Mouse (Mus musculus) adrenal gland, adult (tissue): ENCODE results near the gene Ccr10.
"Not testable (repeated sequence)": the region's sequence is repeated elsewhere in the genome, so short reads cannot be mapped to it uniquely, and the experiment has no call there.

Experiments used
- DNase-seq, 2 experiments: peaks; one replicate each; pipeline ENCODE4 v3.0.0; 2022 to 2023; ENCODE audit warnings: low spot score in 1 of 2; ENCODE audit not compliant: inconsistent age in 2 of 2

The Ccr10 gene

GRCm38 (mm10) chr11:101173112-101173511 lies 2.1 kb downstream of the Ccr10 start:
- peak; percentile 62 to 77 for DNase-seq

GRCm38 (mm10) chr11:101172434-101172815 lies 2.8 kb downstream of the Ccr10 start:
- DNase-seq = no peak

- peak; percentile 84 to 94 for DNase-seq
Measured at GRCm38 (mm10) chr11:101171721-101172433, 3.4 kb downstream of the Ccr10 start.

- peak; percentile 97 to 98 for DNase-seq
Measured at GRCm38 (mm10) chr11:101170811-101171610, 4.2 kb downstream of the Ccr10 start, which contains the start of gene Plekhh3. Plekhh3 (minus strand) TSS chr11:101171351.

- peak; percentile 72 to 91 for DNase-seq
Measured at GRCm38 (mm10) chr11:101170354-101170810, 4.9 kb downstream of the Ccr10 start, which contains the start of gene Cntnap1. Cntnap1 (plus strand) TSS chr11:101170523.

GRCm38 (mm10) chr11:101169301-101170107 lies 5.7 kb downstream of the Ccr10 start:
- DNase-seq = peak in 1 of 2 experiments; percentile 64

GRCm38 (mm10) chr11:101168301-101168980 lies 6.8 kb downstream of the Ccr10 start:
- DNase-seq = peak; percentile 65 to 86

- DNase-seq = peak in 1 of 2 experiments; percentile 51
Measured at GRCm38 (mm10) chr11:101167963-101168300, 7.3 kb downstream of the Ccr10 start.

- DNase-seq = no peak
Measured at GRCm38 (mm10) chr11:101167211-101167962, 7.9 kb downstream of the Ccr10 start.

- no peak for DNase-seq
Measured at GRCm38 (mm10) chr11:101166357-101166756, 8.9 kb downstream of the Ccr10 start.

- no peak for DNase-seq
Measured at GRCm38 (mm10) chr11:101164677-101165580, 10.3 kb downstream of the Ccr10 start.

GRCm38 (mm10) chr11:101164351-101164665 lies 10.9 kb downstream of the Ccr10 start:
- DNase-seq = no peak

GRCm38 (mm10) chr11:101163476-101164350 lies 11.5 kb downstream of the Ccr10 start:
- DNase-seq = no peak

GRCm38 (mm10) chr11:101162772-101163171 lies 12.5 kb downstream of the Ccr10 start:
- DNase-seq = peak in 1 of 2 experiments; percentile 76

GRCm38 (mm10) chr11:101162301-101162700 lies 12.9 kb downstream of the Ccr10 start:
- peak; percentile 56 to 82 for DNase-seq

- DNase-seq = no peak
Measured at GRCm38 (mm10) chr11:101161551-101161950, 13.7 kb downstream of the Ccr10 start.

GRCm38 (mm10) chr11:101160981-101161505 lies 14.2 kb downstream of the Ccr10 start:
- not testable (repeated sequence) for DNase-seq

GRCm38 (mm10) chr11:101160151-101160550 lies 15.1 kb downstream of the Ccr10 start:
- DNase-seq = not testable (repeated sequence)
